Mouse (Mus musculus): ENCODE results near the gene Chsy1. TPM values are rescaled to one million over a fixed set of nuclear protein-coding genes. Genes with fewer than 3 reads are reported as not detected.

Gene Chsy1
- total and polyA plus RNA-seq, 2 experiments: 1.3 to 3.4 TPM

GRCm38 (mm10) chr7:66090676-66091190, 18.6 kb upstream of the Chsy1 start:
- peak; percentile 51 for DNase-seq (ENCODE audit: extremely low read depth, low read depth, low spot score)
- TF ChIP-seq POLR2A (IDR thresholded peaks at IDR 0.05; ENCODE audit: extremely low read depth, insufficient read depth, low read length) (no peak), CTCF (IDR thresholded peaks at IDR 0.05; ENCODE audit: low read depth, low read length) (no peak)
- Histone ChIP-seq H3K9ac (ENCODE audit: low read depth, low read length) (no peak overlapping the region), H3K27me3 (ENCODE audit: control insufficient read depth, insufficient read depth, low read length) (no peaks in the 10 kb centered on the region), H3K36me3 (ENCODE audit: control insufficient read depth, insufficient read depth, low read length) (peaks cover 45% of the 10 kb centered on the region), H3K79me2 (ENCODE audit: control insufficient read depth, insufficient read depth, low read length) (no peaks in the 10 kb centered on the region), H3K4me3 (ENCODE audit: insufficient read depth, low read depth, low read length) (no peak overlapping the region), H3K4me1 (ENCODE audit: control insufficient read depth, insufficient read depth, low read length) (no peaks in the 10 kb centered on the region), H3K27ac (replicated peaks; ENCODE audit: insufficient read depth, low read depth, low read length) (no peak overlapping the region)
- 80% methylated on average over 11 of the region's 11 CpGs for WGBS

GRCm38 (mm10) chr7:66091553-66091952, 17.8 kb upstream of the Chsy1 start:
- Histone ChIP-seq H3K9ac (ENCODE audit: low read depth, low read length) (no peak overlapping the region), H3K4me1 (ENCODE audit: control insufficient read depth, insufficient read depth, low read length) (no peaks in the 10 kb centered on the region), H3K4me3 (ENCODE audit: insufficient read depth, low read depth, low read length) (no peak overlapping the region), H3K27ac (replicated peaks; ENCODE audit: insufficient read depth, low read depth, low read length) (no peak overlapping the region), H3K36me3 (ENCODE audit: control insufficient read depth, insufficient read depth, low read length) (peaks cover 38% of the 10 kb centered on the region), H3K79me2 (ENCODE audit: control insufficient read depth, insufficient read depth, low read length) (no peaks in the 10 kb centered on the region), H3K27me3 (ENCODE audit: control insufficient read depth, insufficient read depth, low read length) (no peaks in the 10 kb centered on the region)
- TF ChIP-seq CTCF (IDR thresholded peaks at IDR 0.05; ENCODE audit: low read depth, low read length): no peak
- no peak for TF ChIP-seq POLR2A (IDR thresholded peaks at IDR 0.05; ENCODE audit: extremely low read depth, insufficient read depth, low read length)
- WGBS: 88% methylated on average over 7 of the region's 7 CpGs
- DNase-seq (ENCODE audit: extremely low read depth, low read depth, low spot score): no peak

GRCm38 (mm10) chr7:66092656-66093055, 16.7 kb upstream of the Chsy1 start:
- Histone ChIP-seq H3K27me3 (ENCODE audit: control insufficient read depth, insufficient read depth, low read length) (no peaks in the 10 kb centered on the region), H3K79me2 (ENCODE audit: control insufficient read depth, insufficient read depth, low read length) (no peaks in the 10 kb centered on the region), H3K4me3 (ENCODE audit: insufficient read depth, low read depth, low read length) (no peak overlapping the region), H3K36me3 (ENCODE audit: control insufficient read depth, insufficient read depth, low read length) (peaks cover 28% of the 10 kb centered on the region), H3K4me1 (ENCODE audit: control insufficient read depth, insufficient read depth, low read length) (no peaks in the 10 kb centered on the region), H3K9ac (ENCODE audit: low read depth, low read length) (no peak overlapping the region), H3K27ac (replicated peaks; ENCODE audit: insufficient read depth, low read depth, low read length) (no peak overlapping the region)
- DNase-seq (ENCODE audit: extremely low read depth, low read depth, low spot score): no peak
- WGBS: 88% methylated on average over 8 of the region's 8 CpGs
- no peak for TF ChIP-seq POLR2A (IDR thresholded peaks at IDR 0.05; ENCODE audit: extremely low read depth, insufficient read depth, low read length)
- TF ChIP-seq CTCF (IDR thresholded peaks at IDR 0.05; ENCODE audit: low read depth, low read length): no peak

GRCm38 (mm10) chr7:66094141-66094540, 15.2 kb upstream of the Chsy1 start:
- no peaks in the 10 kb centered on the region for H3K27me3 ChIP-seq (ENCODE audit: control insufficient read depth, insufficient read depth, low read length)
- TF ChIP-seq CTCF (IDR thresholded peaks at IDR 0.05; ENCODE audit: low read depth, low read length) (no peak), POLR2A (IDR thresholded peaks at IDR 0.05; ENCODE audit: extremely low read depth, insufficient read depth, low read length) (no peak)
- no peak overlapping the region for H3K27ac ChIP-seq (replicated peaks; ENCODE audit: insufficient read depth, low read depth, low read length)
- H3K4me3 ChIP-seq (ENCODE audit: insufficient read depth, low read depth, low read length): no peak overlapping the region
- no peaks in the 10 kb centered on the region for H3K4me1 ChIP-seq (ENCODE audit: control insufficient read depth, insufficient read depth, low read length)
- H3K9ac ChIP-seq (ENCODE audit: low read depth, low read length): no peak overlapping the region
- WGBS: 40% methylated on average over 5 of the region's 5 CpGs
- DNase-seq (ENCODE audit: extremely low read depth, low read depth, low spot score): peak; percentile 46
- H3K36me3 ChIP-seq (ENCODE audit: control insufficient read depth, insufficient read depth, low read length): peaks cover 14% of the 10 kb centered on the region
- no peaks in the 10 kb centered on the region for H3K79me2 ChIP-seq (ENCODE audit: control insufficient read depth, insufficient read depth, low read length)

- Histone ChIP-seq H3K27me3 (ENCODE audit: control insufficient read depth, insufficient read depth, low read length) (no peaks in the 10 kb centered on the region), H3K4me1 (ENCODE audit: control insufficient read depth, insufficient read depth, low read length) (no peaks in the 10 kb centered on the region), H3K27ac (replicated peaks; ENCODE audit: insufficient read depth, low read depth, low read length) (no peak overlapping the region), H3K4me3 (ENCODE audit: insufficient read depth, low read depth, low read length) (no peak overlapping the region), H3K36me3 (ENCODE audit: control insufficient read depth, insufficient read depth, low read length) (no peaks in the 10 kb centered on the region), H3K9ac (ENCODE audit: low read depth, low read length) (no peak overlapping the region), H3K79me2 (ENCODE audit: control insufficient read depth, insufficient read depth, low read length) (no peaks in the 10 kb centered on the region)
- DNase-seq (ENCODE audit: extremely low read depth, low read depth, low spot score): no peak
- TF ChIP-seq POLR2A (IDR thresholded peaks at IDR 0.05; ENCODE audit: extremely low read depth, insufficient read depth, low read length) (no peak), CTCF (IDR thresholded peaks at IDR 0.05; ENCODE audit: low read depth, low read length) (no peak)
- WGBS: 83% methylated on average over 7 of the region's 7 CpGs
Observed at GRCm38 (mm10) chr7:66098803-66099202, 10.5 kb upstream of the Chsy1 start.

- TF ChIP-seq POLR2A (IDR thresholded peaks at IDR 0.05; ENCODE audit: extremely low read depth, insufficient read depth, low read length) (no peak), CTCF (IDR thresholded peaks at IDR 0.05; ENCODE audit: low read depth, low read length) (peak; percentile 28)
- 6% methylated on average over 4 of the region's 4 CpGs for WGBS
- no peak overlapping the region for H3K27ac ChIP-seq (replicated peaks; ENCODE audit: insufficient read depth, low read depth, low read length)
- H3K9ac ChIP-seq (ENCODE audit: low read depth, low read length): no peak overlapping the region
- H3K4me1 ChIP-seq (ENCODE audit: control insufficient read depth, insufficient read depth, low read length): peaks cover 2% of the 10 kb centered on the region; the same call in 1 of the 2 replicates
- H3K27me3 ChIP-seq (ENCODE audit: control insufficient read depth, insufficient read depth, low read length): no peaks in the 10 kb centered on the region
- no peaks in the 10 kb centered on the region for H3K79me2 ChIP-seq (ENCODE audit: control insufficient read depth, insufficient read depth, low read length)
- H3K4me3 ChIP-seq (ENCODE audit: insufficient read depth, low read depth, low read length): no peak overlapping the region
- no peak for DNase-seq (ENCODE audit: extremely low read depth, low read depth, low spot score)
- H3K36me3 ChIP-seq (ENCODE audit: control insufficient read depth, insufficient read depth, low read length): no peaks in the 10 kb centered on the region
Observed at GRCm38 (mm10) chr7:66101866-66102265, 7.4 kb upstream of the Chsy1 start.

Data from liver, adult 2 months (tissue).